Mouse (Mus musculus) heart, embryonic 11.5 days (tissue): ENCODE results near the gene Ceacam1. TPM values are rescaled to one million over a fixed set of nuclear protein-coding genes. Genes with fewer than 3 reads are reported as not detected.

Source experiments
- ATAC-seq: fragments of 200-750 bp; cut with Nextera tagmentation; replicated peaks from 2 replicates; pipeline ENCODE4 v1.8.0; 2017; ENCODE audit warnings: moderate library complexity; ENCODE audit not compliant: insufficient number of reproducible peaks, low FRiP score, low TSS enrichment
- H3K27ac ChIP-seq: fragments of 300-500 bp; sonication (generic); 2 replicates; pipeline ENCODE4 v1.5.1; 2014; ENCODE audit warnings: mild to moderate bottlenecking, low read depth, low read length
- H3K27me3 ChIP-seq: fragments of 300-500 bp; sonication (generic); 2 replicates; pipeline ENCODE4 v1.6.1; 2014; ENCODE audit warnings: mild to moderate bottlenecking, low read length, mixed read lengths; ENCODE audit not compliant: control insufficient read depth, insufficient read depth
- H3K36me3 ChIP-seq: fragments of 300-500 bp; sonication (generic); 2 replicates; pipeline ENCODE4 v1.6.1; 2014; ENCODE audit warnings: mild to moderate bottlenecking, low read length, moderate library complexity, mixed read lengths; ENCODE audit not compliant: control insufficient read depth, insufficient read depth
- H3K4me1 ChIP-seq: fragments of 300-500 bp; sonication (generic); 2 replicates; pipeline ENCODE4 v1.6.1; 2014; ENCODE audit warnings: low read length; ENCODE audit not compliant: control insufficient read depth, insufficient read depth
- H3K4me2 ChIP-seq: fragments of 300-500 bp; sonication (generic); 2 replicates; pipeline ENCODE4 v1.6.1; 2014; ENCODE audit warnings: mild to moderate bottlenecking, moderate library complexity
- H3K4me3 ChIP-seq: fragments of 300-500 bp; sonication (generic); 2 replicates; pipeline ENCODE4 v1.5.1; 2014; ENCODE audit warnings: low read depth, low read length
- H3K9ac ChIP-seq: fragments of 300-500 bp; sonication (generic); 2 replicates; pipeline ENCODE4 v1.6.1; 2014; ENCODE audit warnings: mild to moderate bottlenecking, low read depth, low read length, moderate library complexity
- H3K9me3 ChIP-seq: fragments of 300-500 bp; sonication (generic); replicated peaks from 2 replicates; pipeline ENCODE4 v1.6.1; 2016; ENCODE audit warnings: low read length; ENCODE audit not compliant: control insufficient read depth
- WGBS: fragments of 180-500 bp; shearing (Covaris S2); extraction: QIAGEN DNeasy Blood & Tissue Kit; methylation state at CpG from one replicate; pipeline ENCODE4 v1.1.7; 2014; ENCODE audit not compliant: insufficient replicate concordance; 5-methylcytosine and 5-hydroxymethylcytosine counted together
- polyA plus RNA-seq: library from polyadenylated mRNA; unstranded; fragments of >200 nt; fragmentation: Nextera tagmentation; extraction: Ambion mirVana; gene quantifications from 2 replicates; pipeline ENCODE4 v1.2.1, GENCODE M21; 2014

The Ceacam1 gene
- polyA plus RNA-seq, 1 experiment from 2014 or later: 1.9 TPM

DNA sequence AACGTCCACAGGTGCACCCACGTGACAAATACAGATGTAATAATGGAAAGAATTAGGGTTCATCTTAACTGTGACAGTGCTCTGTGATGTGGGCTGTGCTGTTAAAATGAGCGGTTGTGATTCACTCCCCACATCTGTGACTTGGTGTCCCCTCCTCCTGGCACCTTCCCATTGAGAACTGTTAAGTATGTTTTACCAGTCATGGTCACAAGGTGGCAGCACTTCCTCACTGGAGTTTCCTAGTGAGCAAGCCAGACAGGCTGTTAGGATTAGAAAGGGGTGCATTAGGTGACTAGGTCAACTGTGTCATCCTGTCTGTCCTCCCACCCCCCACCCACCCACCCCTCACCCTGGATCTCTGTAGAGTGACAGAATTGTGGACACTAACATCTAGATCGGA is 53.0 kb downstream of the Ceacam1 start:
- Histone ChIP-seq H3K9ac (no peak overlapping the region), H3K27me3 (peaks cover 22% of the 10 kb centered on the region), H3K9me3 (no peaks in the 10 kb centered on the region), H3K4me2 (no peak overlapping the region), H3K36me3 (no peaks in the 10 kb centered on the region), H3K4me1 (no peaks in the 10 kb centered on the region), H3K27ac (no peak overlapping the region), H3K4me3 (no peak overlapping the region)
- WGBS: 36% methylated on average over 4 of the region's 4 CpGs
- no peak for ATAC-seq

- 68% methylated on average over 16 of the region's 16 CpGs for WGBS
- Histone ChIP-seq H3K27ac (no peak overlapping the region), H3K36me3 (no peaks in the 10 kb centered on the region), H3K4me2 (no peak overlapping the region), H3K9me3 (no peaks in the 10 kb centered on the region), H3K9ac (no peak overlapping the region), H3K4me3 (no peak overlapping the region), H3K4me1 (no peaks in the 10 kb centered on the region), H3K27me3 (peaks cover 22% of the 10 kb centered on the region)
- no peak for ATAC-seq
Observed at GRCm38 (mm10) chr7:25422286-25422841, 55.0 kb downstream of the Ceacam1 start.

DNA sequence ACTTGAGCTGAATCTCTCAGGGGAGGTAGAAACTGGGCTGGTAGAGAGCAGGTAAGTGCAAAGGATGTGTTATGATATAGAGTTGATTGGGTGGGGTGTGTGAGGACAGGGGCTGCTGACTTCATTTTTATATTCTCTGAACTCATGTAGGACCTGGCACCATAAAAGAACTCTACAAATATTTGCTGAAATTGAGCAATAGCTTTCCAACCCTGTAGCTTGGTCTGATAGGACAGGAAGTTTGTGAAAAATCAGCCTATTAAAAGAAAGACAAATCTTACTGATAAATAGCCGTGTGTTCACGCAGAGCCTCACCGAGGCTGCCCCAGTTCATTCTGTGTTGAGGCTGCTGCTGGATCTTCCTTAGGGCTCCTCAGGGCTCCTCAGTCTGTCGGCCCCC is 57.5 kb downstream of the Ceacam1 start:
- Histone ChIP-seq H3K4me3 (no peak overlapping the region), H3K4me2 (no peak overlapping the region), H3K4me1 (no peaks in the 10 kb centered on the region), H3K36me3 (no peaks in the 10 kb centered on the region), H3K9ac (no peak overlapping the region), H3K27me3 (peaks cover 22% of the 10 kb centered on the region), H3K27ac (no peak overlapping the region), H3K9me3 (no peaks in the 10 kb centered on the region)
- no peak for ATAC-seq
- 83% methylated on average over 4 of the region's 4 CpGs for WGBS

- Histone ChIP-seq H3K36me3 (no peaks in the 10 kb centered on the region), H3K27ac (no peak overlapping the region), H3K27me3 (peaks cover 22% of the 10 kb centered on the region), H3K4me3 (no peak overlapping the region), H3K4me2 (no peak overlapping the region), H3K4me1 (no peaks in the 10 kb centered on the region), H3K9ac (no peak overlapping the region), H3K9me3 (no peaks in the 10 kb centered on the region)
- ATAC-seq: no peak
- WGBS: 78% methylated on average over 8 of the region's 8 CpGs
Observed at GRCm38 (mm10) chr7:25419536-25419935, 57.9 kb downstream of the Ceacam1 start.

GRCm38 (mm10) chr7:25417597-25417996 is 59.8 kb downstream of the Ceacam1 start:
- Histone ChIP-seq H3K4me3 (no peak overlapping the region), H3K4me2 (no peak overlapping the region), H3K9me3 (no peaks in the 10 kb centered on the region), H3K36me3 (no peaks in the 10 kb centered on the region), H3K4me1 (no peaks in the 10 kb centered on the region), H3K9ac (no peak overlapping the region), H3K27ac (no peak overlapping the region), H3K27me3 (peaks cover 12% of the 10 kb centered on the region)
- ATAC-seq: no peak
- 58% methylated on average over 1 of the region's 1 CpGs for WGBS

- H3K4me2 ChIP-seq: no peak within 1 kb of the TSS
- H3K27me3 ChIP-seq: no peaks in the 10 kb centered on the region
- no peak within 1 kb of the TSS for H3K4me3 ChIP-seq
- no peak within 1 kb of the TSS for H3K27ac ChIP-seq
- no peaks in the 10 kb centered on the region for H3K9me3 ChIP-seq
- no peak for ATAC-seq
- H3K4me1 ChIP-seq: no peaks in the 10 kb centered on the region
- 37% methylated on average over 7 of the region's 7 CpGs for WGBS
- no peaks in the 10 kb centered on the region for H3K36me3 ChIP-seq
- H3K9ac ChIP-seq: no peak within 1 kb of the TSS
Observed at GRCm38 (mm10) chr7:25412833-25413441, 64.5 kb downstream of the Ceacam1 start, which contains the start of gene Cxcl17. Gene Cxcl17 (minus strand): TSS chr7:25412886.

GRCm38 (mm10) chr7:25411861-25412260 is 65.5 kb downstream of the Ceacam1 start:
- ATAC-seq: no peak
- Histone ChIP-seq H3K27ac (no peak overlapping the region), H3K27me3 (no peaks in the 10 kb centered on the region), H3K4me3 (no peak overlapping the region), H3K4me1 (no peaks in the 10 kb centered on the region), H3K4me2 (no peak overlapping the region), H3K9me3 (no peaks in the 10 kb centered on the region), H3K9ac (no peak overlapping the region), H3K36me3 (no peaks in the 10 kb centered on the region)
- 68% methylated on average over 3 of the region's 3 CpGs for WGBS
